Mouse (Mus musculus): ENCODE results near the gene Wdr89.

DNA sequence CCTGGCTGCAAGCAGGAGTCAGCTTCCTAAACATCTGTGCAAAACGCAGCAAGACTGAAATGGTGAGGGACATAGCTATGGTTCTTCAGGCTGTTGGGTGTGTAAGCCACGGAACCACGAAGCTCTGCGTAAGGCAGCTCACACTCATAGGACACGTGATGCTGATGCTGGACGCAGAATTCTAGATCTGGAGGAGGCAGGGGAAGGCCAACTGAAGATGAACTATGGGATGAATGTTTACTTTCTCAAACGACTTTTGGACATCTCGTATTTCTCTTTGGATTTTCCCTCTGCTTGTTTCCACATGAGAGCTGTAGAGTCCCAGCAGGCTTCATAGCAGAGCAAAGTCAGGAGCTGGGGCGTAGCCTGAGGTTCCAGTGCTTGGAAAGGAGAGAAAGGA, 44.3 kb upstream of the Wdr89 start:
- TF ChIP-seq CTCF (IDR thresholded peaks at IDR 0.05; ENCODE audit: low read depth, low read length) (no peak), POLR2A (IDR thresholded peaks at IDR 0.05; ENCODE audit: borderline replicate concordance, low read depth, low read length) (no peak)
